Mouse (Mus musculus) ES-E14 (cell line): ENCODE data around the gene Plbd2.

Experiments
- HCFC1 ChIP-seq: IDR thresholded peaks from 2 replicates; pipeline ENCODE4 v1.6.1; 2012; ENCODE audit warnings: low read length, inconsistent platforms, borderline replicate concordance; ENCODE audit not compliant: insufficient read depth
- ZC3H11A ChIP-seq: IDR thresholded peaks from 2 replicates; pipeline ENCODE4 v1.6.1; 2012; ENCODE audit warnings: low read depth, mild to moderate bottlenecking, inconsistent platforms, low read length, borderline replicate concordance

GRCm38 (mm10) chr5:120514754-120515153 lies 11.3 kb upstream of the Plbd2 start:
- TF ChIP-seq ZC3H11A: no peak
- no peak for TF ChIP-seq HCFC1
